Mouse (Mus musculus) mesoderm, embryonic 11.5 days (tissue): ENCODE data around the gene Cdt1.
A peak's percentile ranks its signal among the peaks of the same experiment; 100 is the strongest.

Source experiments
- DNase-seq: peaks from one replicate; pipeline ENCODE4 v3.0.0-alpha.2; 2012; ENCODE audit warnings: low read depth, low spot score

Gene Cdt1

GRCm38 (mm10) chr8:122567361-122568108 lies at the start of gene Cdt1:
Cdt1 (plus strand) TSS chr8:122568015.
- DNase-seq, result peak; percentile 98

- no peak for DNase-seq
These were observed 47.2 kb upstream of the Cdt1 start for GRCm38 (mm10) chr8:122520611-122521010.

GRCm38 (mm10) chr8:122522796-122523651 lies 44.8 kb upstream of the Cdt1 start:
- no peak for DNase-seq

DNA sequence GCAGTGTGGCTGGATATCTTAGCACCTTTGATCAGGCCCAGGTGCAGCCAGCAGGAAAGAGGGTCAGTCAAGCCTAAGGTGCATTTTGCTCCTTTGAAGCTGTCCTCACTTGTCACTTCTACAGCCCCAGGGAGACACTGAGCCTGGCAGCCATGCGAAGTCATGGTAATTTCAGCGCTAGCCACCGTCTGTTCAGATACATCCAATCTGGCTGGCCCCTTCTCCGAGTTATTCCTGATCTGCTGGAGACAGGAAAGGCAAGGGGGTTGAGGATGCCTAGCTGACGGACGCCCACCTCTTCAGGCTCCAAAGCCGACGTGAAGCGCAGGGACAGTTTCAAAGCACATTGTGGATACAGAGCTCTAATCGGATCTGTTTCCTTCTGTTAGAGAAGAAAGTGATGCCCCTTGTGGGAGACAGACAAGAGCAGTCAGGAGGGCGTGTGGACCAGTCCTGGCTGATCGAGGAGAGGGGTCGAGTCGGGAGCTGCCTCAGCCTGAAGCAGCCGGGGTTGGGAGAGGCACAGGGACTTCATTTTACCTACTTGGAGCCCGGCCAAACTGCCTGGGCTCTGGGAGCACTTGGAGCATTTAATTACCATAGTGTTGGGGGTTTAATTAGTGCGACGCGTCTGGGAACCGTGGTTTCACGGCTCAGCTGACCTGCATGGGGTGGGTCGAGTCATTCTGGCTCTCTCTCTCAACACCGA lies 44.0 kb upstream of the Cdt1 start:
- DNase-seq, result no peak

DNA sequence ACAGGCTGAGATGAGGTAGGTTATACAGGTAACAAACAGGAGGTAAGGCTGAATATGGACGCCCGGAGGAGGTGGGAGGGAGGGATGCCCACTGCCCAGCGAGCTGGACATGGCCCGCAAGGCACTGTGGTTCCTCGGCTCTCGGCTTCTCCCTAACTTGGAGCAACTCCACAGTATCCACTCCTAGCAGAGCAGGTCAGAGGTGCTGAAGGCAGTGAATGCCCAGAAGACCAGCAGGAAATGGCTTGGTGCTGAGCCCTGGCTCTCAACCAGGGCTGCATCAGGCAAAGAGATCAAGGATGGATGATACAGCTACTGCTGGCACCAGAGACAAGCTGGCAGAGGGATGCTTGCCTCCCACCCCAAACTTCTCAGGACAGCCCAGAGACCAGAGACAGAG lies 43.3 kb upstream of the Cdt1 start:
- DNase-seq, result no peak

DNA sequence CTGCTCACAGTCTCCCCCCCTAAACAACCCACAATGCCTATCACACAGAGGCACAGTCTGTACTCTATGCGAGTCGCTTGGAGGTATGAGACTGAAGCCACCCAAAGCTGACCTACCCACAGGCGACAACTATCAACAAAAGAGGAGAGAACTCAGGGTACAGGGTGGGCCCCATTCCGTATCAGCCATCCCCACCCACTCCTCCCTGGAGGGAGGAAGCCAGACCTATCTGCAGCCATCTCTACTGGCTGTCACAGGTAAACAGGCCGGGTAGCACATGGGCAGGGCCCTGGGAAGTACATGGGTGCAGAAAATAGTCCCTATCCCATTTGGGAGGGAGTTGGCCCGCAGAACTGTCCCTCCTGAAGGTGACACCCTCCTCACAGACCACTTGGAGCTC lies 42.8 kb upstream of the Cdt1 start:
- DNase-seq, result no peak

GRCm38 (mm10) chr8:122526084-122526483 lies 41.7 kb upstream of the Cdt1 start:
- no peak for DNase-seq

GRCm38 (mm10) chr8:122526526-122527170 lies 41.2 kb upstream of the Cdt1 start:
- DNase-seq, result no peak

- no peak for DNase-seq
These were observed 39.9 kb upstream of the Cdt1 start for GRCm38 (mm10) chr8:122527937-122528336.

GRCm38 (mm10) chr8:122529159-122529558 lies 38.7 kb upstream of the Cdt1 start:
- DNase-seq, result no peak

DNA sequence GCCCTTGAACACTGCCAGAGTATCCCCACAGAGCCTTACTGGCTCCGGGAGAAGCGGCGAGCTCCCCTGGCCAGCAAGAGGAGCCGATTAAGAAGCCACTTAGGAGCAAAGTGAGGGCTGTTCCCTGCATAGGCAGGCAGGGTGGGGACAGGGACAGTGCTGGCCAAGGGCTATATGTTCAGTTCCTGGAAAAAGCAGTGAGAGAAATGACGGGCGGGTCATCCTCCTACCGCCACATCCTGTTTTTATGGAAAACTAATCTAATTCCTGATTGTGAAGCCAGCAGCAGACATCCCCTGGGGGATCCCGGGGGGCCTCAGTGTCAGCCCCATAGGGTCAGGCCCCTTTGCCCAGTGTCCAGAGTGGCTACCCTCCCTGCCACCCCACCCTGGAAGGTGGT lies 36.5 kb upstream of the Cdt1 start:
- DNase-seq, result no peak

DNA sequence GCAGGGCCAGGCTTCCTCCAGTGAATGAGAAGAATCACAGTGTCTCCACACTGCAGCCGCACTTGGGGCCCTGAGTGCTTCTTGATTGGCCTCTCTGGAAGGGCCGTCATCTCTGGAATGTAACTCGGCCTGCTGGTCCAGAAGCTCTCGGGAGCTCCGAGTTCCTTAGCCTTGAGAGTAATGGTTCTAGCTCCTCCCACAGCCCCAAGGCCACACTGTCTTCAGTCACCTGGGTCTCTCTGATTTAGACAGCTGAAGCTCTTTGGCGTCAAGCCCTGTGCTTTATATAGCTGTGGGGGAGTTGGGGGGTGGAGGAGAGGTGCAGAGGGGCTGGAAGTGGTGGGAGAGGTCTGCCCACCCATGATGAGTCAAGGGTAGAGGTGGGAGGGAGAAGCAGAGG lies 30.8 kb upstream of the Cdt1 start:
- no peak for DNase-seq

GRCm38 (mm10) chr8:122537812-122538211 lies 30.0 kb upstream of the Cdt1 start:
- DNase-seq, result no peak

DNA sequence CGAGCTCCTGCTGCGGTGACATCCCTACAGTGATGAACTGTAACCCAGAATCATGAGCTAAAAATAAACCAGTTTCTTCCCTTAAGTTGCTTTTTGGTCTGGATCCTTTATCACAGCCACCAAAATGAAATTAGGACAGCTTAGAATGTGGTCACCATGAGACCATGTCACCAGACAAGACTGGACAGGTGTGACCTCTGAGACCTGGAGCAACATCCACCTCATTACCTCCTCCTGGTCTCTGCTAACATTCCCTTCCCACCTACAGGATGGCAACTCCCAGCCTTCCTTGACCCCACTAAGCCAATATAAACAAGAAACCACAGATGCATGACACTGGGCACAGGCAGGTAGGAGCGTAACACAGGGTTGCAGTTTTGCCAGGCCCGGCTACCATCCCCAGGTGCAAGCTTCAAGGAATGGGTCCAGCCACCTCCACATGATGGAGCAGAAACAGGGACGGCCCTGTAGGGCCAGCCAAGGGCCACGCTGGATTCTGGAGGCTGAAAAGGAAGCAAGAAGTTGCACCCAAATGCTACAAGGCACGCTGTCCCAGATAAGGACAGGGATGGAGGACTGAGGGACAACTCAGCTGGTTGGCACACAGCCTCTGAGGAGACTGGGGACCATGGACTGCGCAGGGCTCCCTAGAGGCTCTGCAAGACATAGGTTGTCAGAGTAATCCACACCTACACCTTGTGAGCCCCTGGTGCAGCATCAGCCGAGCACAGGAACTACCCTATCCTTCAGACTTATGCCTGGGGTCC lies 29.3 kb upstream of the Cdt1 start:
- DNase-seq, result no peak

GRCm38 (mm10) chr8:122544138-122544537 lies 23.7 kb upstream of the Cdt1 start:
- no peak for DNase-seq

GRCm38 (mm10) chr8:122546066-122546755 lies 21.6 kb upstream of the Cdt1 start:
- no peak for DNase-seq

GRCm38 (mm10) chr8:122546811-122547453 lies 20.9 kb upstream of the Cdt1 start:
- no peak for DNase-seq

- no peak for DNase-seq
These were observed 20.0 kb upstream of the Cdt1 start for GRCm38 (mm10) chr8:122547815-122548214.

DNA sequence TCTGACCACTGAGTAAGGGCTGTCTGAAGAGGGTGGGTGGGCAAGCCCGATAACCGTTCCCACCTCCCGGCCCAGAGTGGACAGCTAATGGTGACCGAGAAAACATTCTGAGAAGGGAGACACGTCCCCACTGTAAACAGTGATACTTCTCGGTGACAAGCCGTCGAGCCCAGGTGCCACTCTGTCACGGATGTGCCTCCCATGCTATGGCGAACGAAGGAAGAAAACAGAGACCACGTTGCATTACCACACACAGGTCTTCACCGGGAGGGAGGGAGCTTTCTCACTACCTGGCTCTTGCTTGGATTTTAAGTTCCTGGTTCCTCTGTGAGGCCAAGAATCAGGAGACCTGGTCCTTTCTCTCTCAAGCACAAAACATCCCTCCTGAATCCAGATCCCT lies 19.5 kb upstream of the Cdt1 start:
- DNase-seq, result no peak

DNA sequence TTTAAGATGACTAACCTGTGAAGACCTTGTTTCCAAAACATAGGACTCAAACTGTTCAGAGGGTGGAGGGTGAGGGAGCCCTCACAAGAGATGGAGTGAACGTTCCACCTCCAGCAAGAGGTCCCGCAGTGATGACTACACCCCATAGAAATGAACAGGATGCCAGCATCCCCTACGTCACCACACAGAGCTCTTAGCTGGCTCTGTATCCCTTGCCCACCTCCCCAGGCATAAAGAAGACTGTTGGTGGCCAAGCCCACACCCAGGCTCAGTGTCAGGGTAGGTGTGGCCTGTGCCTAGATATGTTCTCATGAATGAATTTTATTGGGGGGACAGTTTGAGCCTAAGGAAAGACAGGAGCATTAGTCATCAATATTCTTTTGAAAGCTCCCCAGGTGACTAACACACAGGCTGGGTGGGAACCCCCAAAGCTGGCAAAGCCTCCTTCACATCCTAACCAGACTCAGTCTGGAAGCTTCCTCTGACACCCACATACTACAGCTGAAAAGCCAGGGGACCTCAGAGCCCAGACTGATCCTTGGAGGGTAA lies 18.9 kb upstream of the Cdt1 start:
- DNase-seq, result no peak
